8 mouse cellular contexts compared by ENCODE assay signal in the genomic region with DNA sequence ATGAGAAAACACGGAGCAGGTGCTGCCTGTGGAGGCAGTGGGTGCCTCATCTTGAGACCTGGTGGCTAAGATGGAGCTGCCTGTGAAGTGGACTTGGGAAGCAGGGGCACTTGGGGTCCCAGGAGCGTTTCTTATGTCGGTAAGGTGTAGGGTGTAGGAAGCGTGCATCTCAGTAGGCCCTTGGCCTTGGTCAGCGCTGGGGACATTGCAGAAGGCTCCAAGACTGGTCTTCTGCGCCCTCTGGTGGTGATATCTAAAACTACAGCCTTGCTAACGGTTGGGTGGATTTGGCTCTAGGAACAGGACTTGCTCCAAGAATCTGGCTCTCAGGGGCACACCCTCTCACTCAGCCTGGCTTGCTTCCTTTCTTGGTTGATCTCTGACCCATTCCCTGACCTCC. TPM values are rescaled to one million over a fixed set of nuclear protein-coding genes. Genes with fewer than 3 reads are reported as not detected.
A peak's percentile ranks its signal among the peaks of the same experiment; 100 is the strongest.
DNase-seq lines count a peak whose midpoint lies in the region; ATAC-seq lines count a peak whose summit lies in the region.

No protein-coding gene starts in this region.

- H3K36me3 ChIP-seq in intestine, embryonic 16.5 days (ENCODE audit: control insufficient read depth, insufficient read depth, low read length), result no peaks in the 10 kb centered on the region; the same call in 1 of the 2 replicates
- no peaks in the 10 kb centered on the region for H3K36me3 ChIP-seq in midbrain, embryonic 11.5 days (ENCODE audit: control insufficient read depth, insufficient read depth, low read length)

- no peaks in the 10 kb centered on the region for H3K9me3 ChIP-seq in intestine, embryonic 16.5 days (ENCODE audit: control insufficient read depth, low read length)
- no peaks in the 10 kb centered on the region for H3K9me3 ChIP-seq in midbrain, embryonic 11.5 days (ENCODE audit: control insufficient read depth, low read length)

- peak overlapping the region; percentile 43 for H3K4me2 ChIP-seq in intestine, embryonic 16.5 days (ENCODE audit: low read depth, low read length)
- no peak overlapping the region for H3K4me2 ChIP-seq in midbrain, embryonic 11.5 days

- DNase-seq in adrenal gland, adult 2 months, result peak; percentile 88
- DNase-seq in embryo, embryonic 11.5 days (ENCODE audit: low read depth, low spot score), result peak; percentile 77
- peak; percentile 81 to 85 for DNase-seq in gastrocnemius, postnatal 4 days (ENCODE audit: low spot score in 2 of 2)
- DNase-seq in left cerebral cortex, postnatal 4 days, result peak; percentile 86
- DNase-seq in midbrain, embryonic 11.5 days (ENCODE audit: low spot score, missing footprints), result peak; percentile 96
- peak; percentile 81 for DNase-seq in right cerebral cortex, postnatal 4 days
- peak; percentile 83 for DNase-seq in yolk sac, embryonic 10.5 days (ENCODE audit: low spot score)

- H3K27me3 ChIP-seq in intestine, embryonic 16.5 days (replicated peaks; ENCODE audit: control insufficient read depth, insufficient read depth, low read length), result no peaks in the 10 kb centered on the region
- H3K27me3 ChIP-seq in midbrain, embryonic 11.5 days (ENCODE audit: control insufficient read depth, insufficient read depth, low read length), result no peaks in the 10 kb centered on the region

- intact Hi-C loops in left cerebral cortex, postnatal 4 days (cut with DNase I), result loop anchor here (5.0 kb wide), 1 partner anchor 133 kb away; no protein-coding TSS in a partner anchor

- peaks cover 12% of the 10 kb centered on the region for H3K4me1 ChIP-seq in intestine, embryonic 16.5 days (ENCODE audit: control insufficient read depth, insufficient read depth, low read length)
- 0 out of 2 replicates have a peak, but pooled peaks cover 2% of the 10 kb centered on the region for H3K4me1 ChIP-seq in midbrain, embryonic 11.5 days (ENCODE audit: control insufficient read depth, insufficient read depth, low read length)

- peak; percentile 76 for ATAC-seq in intestine, embryonic 16.5 days
- ATAC-seq in midbrain, embryonic 11.5 days (ENCODE audit: low FRiP score), result peak; percentile 78

- H3K9ac ChIP-seq in intestine, embryonic 16.5 days (ENCODE audit: low read depth, low read length), result peak overlapping the region; percentile 47
- H3K9ac ChIP-seq in midbrain, embryonic 11.5 days (ENCODE audit: low read length), result no peak overlapping the region

- WGBS in intestine, embryonic 16.5 days, result 1% methylated on average over 7 of the region's 7 CpGs
- WGBS in midbrain, embryonic 11.5 days, result 2% methylated on average over 7 of the region's 7 CpGs

- peak overlapping the region; percentile 20 for H3K27ac ChIP-seq in intestine, embryonic 16.5 days (ENCODE audit: low read length)
- H3K27ac ChIP-seq in midbrain, embryonic 11.5 days (ENCODE audit: low read depth, low read length), result no peak overlapping the region

- no peak overlapping the region for H3K4me3 ChIP-seq in intestine, embryonic 16.5 days (ENCODE audit: low read length)
- H3K4me3 ChIP-seq in midbrain, embryonic 11.5 days (ENCODE audit: low read depth, low read length), result no peak overlapping the region

RNA-seq across cellular contexts. Expression of a gene that starts 9.7 kb away (rescaled TPM):
- 100 to 1,000 TPM; 266 to 267 TPM for total RNA-seq in adrenal gland, adult 2 months (2021)
- 741 and 784 TPM in 2 replicates for polyA plus RNA-seq in adrenal gland, adult 2 months (2012; rRNA removed)
- total RNA-seq in gastrocnemius, postnatal 4 days (2021), result 100 to 1,000 TPM; 111 to 120 TPM
- 43.8 and 45.7 TPM in 2 replicates for polyA plus RNA-seq in intestine, embryonic 16.5 days (2015; fragmentation: Nextera tagmentation; extraction: Ambion mirVana)
- total RNA-seq in left cerebral cortex, postnatal 4 days (2021), result 10 to 100 TPM; 52.6 to 59.3 TPM
- 18.4 and 20.9 TPM in 2 replicates for polyA plus RNA-seq in midbrain, embryonic 11.5 days (2014; fragmentation: Nextera tagmentation; extraction: Ambion mirVana)

RNA-seq across cellular contexts. Expression of a gene that starts 25.0 kb away (rescaled TPM):
- total RNA-seq in adrenal gland, adult 2 months (2021), result 10 to 100 TPM; 14.0 to 17.4 TPM
- polyA plus RNA-seq in adrenal gland, adult 2 months (2012; rRNA removed), result 7.6 and 10.7 TPM in 2 replicates
- 10 to 100 TPM in 1 of 2 experiments, 1 to 10 TPM in 1; 8.9 to 10.5 TPM for total RNA-seq in gastrocnemius, postnatal 4 days (2021)
- 15.5 TPM in 2 replicates for polyA plus RNA-seq in intestine, embryonic 16.5 days (2015; fragmentation: Nextera tagmentation; extraction: Ambion mirVana)
- total RNA-seq in left cerebral cortex, postnatal 4 days (2021), result 10 to 100 TPM; 22.6 to 23.7 TPM
- polyA plus RNA-seq in midbrain, embryonic 11.5 days (2014; fragmentation: Nextera tagmentation; extraction: Ambion mirVana), result 17.2 and 19.0 TPM in 2 replicates
